ENCODE assay signal across 8 mouse cellular contexts in the genomic region with DNA sequence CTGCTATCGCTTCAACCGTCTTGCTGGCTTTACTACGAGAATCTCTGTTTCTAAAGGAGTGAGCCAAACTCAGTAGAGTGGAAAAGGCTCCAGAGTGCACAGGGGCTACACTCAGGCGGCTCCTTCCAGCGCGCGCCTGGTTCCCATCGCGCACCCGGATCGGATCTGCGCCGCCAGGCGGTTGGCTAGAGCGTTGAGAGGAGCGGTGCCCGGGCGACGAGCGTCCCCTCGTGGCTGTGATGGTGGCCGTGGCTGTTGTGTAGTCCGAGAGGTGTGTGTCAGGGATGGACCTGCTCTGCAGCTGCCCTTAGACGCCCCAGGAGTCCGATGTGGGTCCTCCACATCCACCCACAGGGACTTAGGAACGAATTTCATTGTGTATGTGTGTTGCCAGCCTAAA. TPM values are rescaled to one million over a fixed set of nuclear protein-coding genes. Genes with fewer than 3 reads are reported as not detected.
DNase-seq lines count a peak whose midpoint lies in the region; ATAC-seq lines count a peak whose summit lies in the region.

A gene (plus strand): TSS at position 173 of the 400 bp plus-strand sequence.

- peaks cover 20% of the 10 kb centered on the region for H3K4me1 ChIP-seq in forebrain, embryonic 10.5 days
- H3K4me1 ChIP-seq in heart, embryonic 12.5 days (replicated peaks): peaks cover 12% of the 10 kb centered on the region; the same call in 1 of the 2 replicates
- H3K4me1 ChIP-seq in kidney, embryonic 14.5 days (ENCODE audit: control insufficient read depth, insufficient read depth, low read length): 0 out of 2 replicates have a peak, but pooled peaks cover 7% of the 10 kb centered on the region
- no peaks in the 10 kb centered on the region for H3K4me1 ChIP-seq in limb, embryonic 11.5 days (ENCODE audit: control insufficient read depth, insufficient read depth, low read length)
- H3K4me1 ChIP-seq in midbrain, embryonic 12.5 days: peaks cover 13% of the 10 kb centered on the region
- H3K4me1 ChIP-seq in stomach, embryonic 14.5 days (ENCODE audit: control insufficient read depth, insufficient read depth, low read length): 0 out of 2 replicates have a peak, but pooled peaks cover 11% of the 10 kb centered on the region

- no peaks in the 10 kb centered on the region; the same call in 1 of the 2 replicates for H3K36me3 ChIP-seq in forebrain, embryonic 10.5 days (replicated peaks)
- no peaks in the 10 kb centered on the region for H3K36me3 ChIP-seq in heart, embryonic 12.5 days
- H3K36me3 ChIP-seq in kidney, embryonic 14.5 days (ENCODE audit: control insufficient read depth, insufficient read depth, low read length): no peaks in the 10 kb centered on the region
- H3K36me3 ChIP-seq in limb, embryonic 11.5 days (ENCODE audit: control insufficient read depth, insufficient read depth, low read length): no peaks in the 10 kb centered on the region
- no peaks in the 10 kb centered on the region for H3K36me3 ChIP-seq in midbrain, embryonic 12.5 days
- H3K36me3 ChIP-seq in stomach, embryonic 14.5 days (ENCODE audit: control insufficient read depth, insufficient read depth, low read length): no peaks in the 10 kb centered on the region

- H3K27ac ChIP-seq in forebrain, embryonic 10.5 days: no peak within 1 kb of the TSS
- no peak within 1 kb of the TSS for H3K27ac ChIP-seq in heart, embryonic 12.5 days (ENCODE audit: poor library complexity, severe bottlenecking)
- no peak within 1 kb of the TSS for H3K27ac ChIP-seq in kidney, embryonic 14.5 days (ENCODE audit: low read depth, low read length)
- H3K27ac ChIP-seq in limb, embryonic 11.5 days (replicated peaks; ENCODE audit: low read depth, low read length): no peak within 1 kb of the TSS
- H3K27ac ChIP-seq in midbrain, embryonic 12.5 days (replicated peaks): no peak within 1 kb of the TSS
- H3K27ac ChIP-seq in stomach, embryonic 14.5 days (ENCODE audit: low read length): no peak within 1 kb of the TSS

- WGBS in forebrain, embryonic 10.5 days: 5% methylated on average over 26 of the region's 26 CpGs
- 6% methylated on average over 26 of the region's 26 CpGs for WGBS in heart, embryonic 12.5 days
- 3% methylated on average over 26 of the region's 26 CpGs for WGBS in kidney, embryonic 14.5 days
- WGBS in limb, embryonic 11.5 days: 4% methylated on average over 26 of the region's 26 CpGs
- 5% methylated on average over 26 of the region's 26 CpGs for WGBS in midbrain, embryonic 12.5 days
- WGBS in stomach, embryonic 14.5 days: 5% methylated on average over 26 of the region's 26 CpGs

- H3K9ac ChIP-seq in heart, embryonic 12.5 days: no peak within 1 kb of the TSS
- no peak within 1 kb of the TSS for H3K9ac ChIP-seq in kidney, embryonic 14.5 days (ENCODE audit: low read depth, low read length)
- no peak within 1 kb of the TSS for H3K9ac ChIP-seq in limb, embryonic 11.5 days (ENCODE audit: low read length)
- H3K9ac ChIP-seq in midbrain, embryonic 12.5 days (replicated peaks): no peak within 1 kb of the TSS
- no peak within 1 kb of the TSS for H3K9ac ChIP-seq in stomach, embryonic 14.5 days (replicated peaks; ENCODE audit: low read depth, low read length)

- H3K4me2 ChIP-seq in heart, embryonic 12.5 days: peak within 1 kb of the TSS; percentile 29
- H3K4me2 ChIP-seq in kidney, embryonic 14.5 days (replicated peaks; ENCODE audit: low read depth, low read length): no peak within 1 kb of the TSS
- no peak within 1 kb of the TSS for H3K4me2 ChIP-seq in limb, embryonic 11.5 days (ENCODE audit: low read depth, severe bottlenecking)
- H3K4me2 ChIP-seq in midbrain, embryonic 12.5 days (replicated peaks): no peak within 1 kb of the TSS
- no peak within 1 kb of the TSS for H3K4me2 ChIP-seq in stomach, embryonic 14.5 days (replicated peaks; ENCODE audit: low read depth, low read length)

- no peak for ATAC-seq in CD4-positive, CD25-positive, alpha-beta regulatory T cell, adult 4 months
- ATAC-seq in heart, embryonic 12.5 days (ENCODE audit: insufficient number of reproducible peaks, low FRiP score): peak; percentile 66; the same call in 1 of the 2 replicates
- peak; percentile 88 for ATAC-seq in kidney, embryonic 14.5 days (ENCODE audit: low FRiP score, low TSS enrichment)
- peak; percentile 82 for ATAC-seq in limb, embryonic 11.5 days (ENCODE audit: insufficient number of reproducible peaks, low FRiP score, low TSS enrichment, low read depth)
- peak; percentile 85 for ATAC-seq in midbrain, embryonic 12.5 days (ENCODE audit: low FRiP score, low read depth)
- ATAC-seq in stomach, embryonic 14.5 days (ENCODE audit: insufficient number of reproducible peaks, insufficient read depth, low FRiP score, low read depth): peak; percentile 70; the same call in 1 of the 2 replicates

- no peak within 1 kb of the TSS for H3K4me3 ChIP-seq in forebrain, embryonic 10.5 days
- no peak within 1 kb of the TSS for H3K4me3 ChIP-seq in heart, embryonic 12.5 days
- no peak within 1 kb of the TSS for H3K4me3 ChIP-seq in kidney, embryonic 14.5 days (ENCODE audit: low read length)
- H3K4me3 ChIP-seq in limb, embryonic 11.5 days (ENCODE audit: low read depth, low read length): no peak within 1 kb of the TSS
- no peak within 1 kb of the TSS for H3K4me3 ChIP-seq in midbrain, embryonic 12.5 days
- no peak within 1 kb of the TSS for H3K4me3 ChIP-seq in stomach, embryonic 14.5 days (ENCODE audit: low read depth, low read length)

- peaks cover 56% of the 10 kb centered on the region for H3K27me3 ChIP-seq in forebrain, embryonic 10.5 days (ENCODE audit: poor library complexity, severe bottlenecking)
- H3K27me3 ChIP-seq in heart, embryonic 12.5 days (replicated peaks): peaks cover 41% of the 10 kb centered on the region
- peaks cover 10% of the 10 kb centered on the region for H3K27me3 ChIP-seq in kidney, embryonic 14.5 days (ENCODE audit: control insufficient read depth, insufficient read depth, low read length)
- H3K27me3 ChIP-seq in limb, embryonic 11.5 days (ENCODE audit: control insufficient read depth, insufficient read depth, low read length): peaks cover 15% of the 10 kb centered on the region
- peaks cover 47% of the 10 kb centered on the region for H3K27me3 ChIP-seq in midbrain, embryonic 12.5 days
- no peaks in the 10 kb centered on the region for H3K27me3 ChIP-seq in stomach, embryonic 14.5 days (ENCODE audit: control insufficient read depth, insufficient read depth, low read length)

- DNase-seq in CD4-positive, CD25-positive, alpha-beta regulatory T cell, adult 2 months (ENCODE audit: low read depth, low spot score): peak; percentile 45
- peak; percentile 82 for DNase-seq in forebrain, embryonic 10.5 days (ENCODE audit: extremely low spot score, low spot score)
- DNase-seq in limb, embryonic 11.5 days (ENCODE audit: low spot score): peak; percentile 90

- H3K9me3 ChIP-seq in forebrain, embryonic 10.5 days: peaks cover 5% of the 10 kb centered on the region; the same call in 1 of the 2 replicates
- no peaks in the 10 kb centered on the region; the same call in 1 of the 2 replicates for H3K9me3 ChIP-seq in heart, embryonic 12.5 days (replicated peaks)
- H3K9me3 ChIP-seq in kidney, embryonic 14.5 days (ENCODE audit: control insufficient read depth, low read length): no peaks in the 10 kb centered on the region
- no peaks in the 10 kb centered on the region for H3K9me3 ChIP-seq in limb, embryonic 11.5 days (ENCODE audit: control insufficient read depth, low read length)
- H3K9me3 ChIP-seq in midbrain, embryonic 12.5 days: no peaks in the 10 kb centered on the region
- no peaks in the 10 kb centered on the region for H3K9me3 ChIP-seq in stomach, embryonic 14.5 days (ENCODE audit: control insufficient read depth, low read depth, low read length)

RNA-seq across cellular contexts. Expression of the gene that starts here (rescaled TPM):
- not detected for polyA plus RNA-seq in CD4-positive, CD25-positive, alpha-beta regulatory T cell, adult 4 months (2017; shearing (Covaris generic))
- not detected in 2 replicates for polyA plus RNA-seq in forebrain, embryonic 10.5 days (2016; fragmentation: Nextera tagmentation; extraction: Ambion mirVana)
- not detected in 2 replicates for polyA plus RNA-seq in heart, embryonic 12.5 days (2016; fragmentation: Nextera tagmentation; extraction: Ambion mirVana)
- polyA plus RNA-seq in kidney, embryonic 14.5 days (2014; fragmentation: Nextera tagmentation; extraction: Ambion mirVana): not detected in 2 replicates
- not detected in 2 replicates for polyA plus RNA-seq in limb, embryonic 11.5 days (2014; fragmentation: Nextera tagmentation; extraction: Ambion mirVana)
- not detected in 2 replicates for polyA plus RNA-seq in midbrain, embryonic 12.5 days (2016; fragmentation: Nextera tagmentation; extraction: Ambion mirVana)
- polyA plus RNA-seq in stomach, embryonic 14.5 days (2014; fragmentation: Nextera tagmentation; extraction: Ambion mirVana): not detected in 2 replicates

Comparison
In these comparisons a context has a peak if more than half of its experiments do, and no peak if none do; other contexts are left out.
1. Peak in DNase-seq in forebrain, embryonic 10.5 days; RNA of the gene not detected or under 1 TPM.
2. Peak in ATAC-seq and H3K4me2 ChIP-seq in heart, embryonic 12.5 days; RNA of the gene not detected or under 1 TPM.
3. Peak in ATAC-seq in kidney, embryonic 14.5 days; RNA of the gene not detected or under 1 TPM.
4. Peak in DNase-seq and ATAC-seq in limb, embryonic 11.5 days; RNA of the gene not detected or under 1 TPM.
5. Peak in ATAC-seq in midbrain, embryonic 12.5 days; RNA of the gene not detected or under 1 TPM.
6. Peak in ATAC-seq in stomach, embryonic 14.5 days; RNA of the gene not detected or under 1 TPM.